Mouse (Mus musculus) heart, embryonic 11.5 days (tissue): ENCODE measurements around the gene Kiss1. TPM values are rescaled to one million over a fixed set of nuclear protein-coding genes. Genes with fewer than 3 reads are reported as not detected.
"Not testable (repeated sequence)": the region's sequence is repeated elsewhere in the genome, so short reads cannot be mapped to it uniquely, and the experiment has no call there.

ENCODE experiments used
- ATAC-seq: fragments of 200-750 bp; cut with Nextera tagmentation; replicated peaks from 2 replicates; pipeline ENCODE4 v1.8.0; 2017; ENCODE audit warnings: moderate library complexity; ENCODE audit not compliant: insufficient number of reproducible peaks, low FRiP score, low TSS enrichment
- H3K27ac ChIP-seq: fragments of 300-500 bp; sonication (generic); 2 replicates; pipeline ENCODE4 v1.5.1; 2014; ENCODE audit warnings: mild to moderate bottlenecking, low read depth, low read length
- H3K27me3 ChIP-seq: fragments of 300-500 bp; sonication (generic); 2 replicates; pipeline ENCODE4 v1.6.1; 2014; ENCODE audit warnings: mild to moderate bottlenecking, low read length, mixed read lengths; ENCODE audit not compliant: control insufficient read depth, insufficient read depth
- H3K36me3 ChIP-seq: fragments of 300-500 bp; sonication (generic); 2 replicates; pipeline ENCODE4 v1.6.1; 2014; ENCODE audit warnings: mild to moderate bottlenecking, low read length, moderate library complexity, mixed read lengths; ENCODE audit not compliant: control insufficient read depth, insufficient read depth
- H3K4me1 ChIP-seq: fragments of 300-500 bp; sonication (generic); 2 replicates; pipeline ENCODE4 v1.6.1; 2014; ENCODE audit warnings: low read length; ENCODE audit not compliant: control insufficient read depth, insufficient read depth
- H3K4me2 ChIP-seq: fragments of 300-500 bp; sonication (generic); 2 replicates; pipeline ENCODE4 v1.6.1; 2014; ENCODE audit warnings: mild to moderate bottlenecking, moderate library complexity
- H3K4me3 ChIP-seq: fragments of 300-500 bp; sonication (generic); 2 replicates; pipeline ENCODE4 v1.5.1; 2014; ENCODE audit warnings: low read depth, low read length
- H3K9ac ChIP-seq: fragments of 300-500 bp; sonication (generic); 2 replicates; pipeline ENCODE4 v1.6.1; 2014; ENCODE audit warnings: mild to moderate bottlenecking, low read depth, low read length, moderate library complexity
- H3K9me3 ChIP-seq: fragments of 300-500 bp; sonication (generic); replicated peaks from 2 replicates; pipeline ENCODE4 v1.6.1; 2016; ENCODE audit warnings: low read length; ENCODE audit not compliant: control insufficient read depth
- WGBS: fragments of 180-500 bp; shearing (Covaris S2); extraction: QIAGEN DNeasy Blood & Tissue Kit; methylation state at CpG from one replicate; pipeline ENCODE4 v1.1.7; 2014; ENCODE audit not compliant: insufficient replicate concordance; 5-methylcytosine and 5-hydroxymethylcytosine counted together
- polyA plus RNA-seq: library from polyadenylated mRNA; unstranded; fragments of >200 nt; fragmentation: Nextera tagmentation; extraction: Ambion mirVana; gene quantifications from 2 replicates; pipeline ENCODE4 v1.2.1, GENCODE M21; 2014

Gene Kiss1
- polyA plus RNA-seq, 1 experiment from 2014 or later, result not detected

- WGBS, result 58% methylated on average over 5 of the region's 5 CpGs
- no peaks in the 10 kb centered on the region; the same call in 1 of the 2 replicates for H3K4me1 ChIP-seq
- no peaks in the 10 kb centered on the region for H3K36me3 ChIP-seq
- no peak overlapping the region for H3K4me3 ChIP-seq
- H3K27ac ChIP-seq, result no peak overlapping the region
- ATAC-seq, result no peak
- H3K9ac ChIP-seq, result no peak overlapping the region
- no peak overlapping the region for H3K4me2 ChIP-seq
- peaks cover 35% of the 10 kb centered on the region for H3K27me3 ChIP-seq
- no peaks in the 10 kb centered on the region for H3K9me3 ChIP-seq
These were observed 5.4 kb downstream of the Kiss1 start for GRCm38 (mm10) chr1:133327094-133327493.

- no peaks in the 10 kb centered on the region for H3K9me3 ChIP-seq
- H3K4me3 ChIP-seq, result no peak overlapping the region
- peaks cover 35% of the 10 kb centered on the region for H3K27me3 ChIP-seq
- no peak for ATAC-seq
- WGBS, result 71% methylated on average over 6 of the region's 6 CpGs
- H3K36me3 ChIP-seq, result no peaks in the 10 kb centered on the region
- no peaks in the 10 kb centered on the region; the same call in 1 of the 2 replicates for H3K4me1 ChIP-seq
- no peak overlapping the region for H3K4me2 ChIP-seq
- no peak overlapping the region for H3K9ac ChIP-seq
- H3K27ac ChIP-seq, result no peak overlapping the region
These were observed 6.7 kb downstream of the Kiss1 start for GRCm38 (mm10) chr1:133328299-133328795.

GRCm38 (mm10) chr1:133328896-133329637 lies 7.4 kb downstream of the Kiss1 start:
- H3K9ac ChIP-seq, result no peak overlapping the region
- no peaks in the 10 kb centered on the region for H3K9me3 ChIP-seq
- H3K36me3 ChIP-seq, result no peaks in the 10 kb centered on the region
- H3K4me1 ChIP-seq, result no peaks in the 10 kb centered on the region; the same call in 1 of the 2 replicates
- H3K4me3 ChIP-seq, result peak overlapping the region; percentile 38
- H3K4me2 ChIP-seq, result peak overlapping the region; percentile 77
- peaks cover 35% of the 10 kb centered on the region for H3K27me3 ChIP-seq
- no peak for ATAC-seq
- H3K27ac ChIP-seq, result no peak overlapping the region
- 6% methylated on average over 34 of the region's 34 CpGs for WGBS

GRCm38 (mm10) chr1:133329638-133329964 lies 7.9 kb downstream of the Kiss1 start:
- Histone ChIP-seq H3K27me3 (peaks cover 35% of the 10 kb centered on the region), H3K36me3 (no peaks in the 10 kb centered on the region), H3K4me1 (no peaks in the 10 kb centered on the region; the same call in 1 of the 2 replicates), H3K4me3 (peak overlapping the region; percentile 38), H3K9ac (no peak overlapping the region), H3K9me3 (no peaks in the 10 kb centered on the region), H3K27ac (no peak overlapping the region), H3K4me2 (peak overlapping the region; percentile 77)
- ATAC-seq, result no peak
- 30% methylated on average over 7 of the region's 7 CpGs for WGBS

GRCm38 (mm10) chr1:133331142-133331541 lies 9.5 kb downstream of the Kiss1 start:
- H3K27ac ChIP-seq, result no peak overlapping the region
- WGBS, result 69% methylated on average over 3 of the region's 3 CpGs
- H3K4me2 ChIP-seq, result no peak overlapping the region
- H3K27me3 ChIP-seq, result peaks cover 35% of the 10 kb centered on the region
- ATAC-seq, result no peak
- no peaks in the 10 kb centered on the region; the same call in 1 of the 2 replicates for H3K4me1 ChIP-seq
- no peaks in the 10 kb centered on the region for H3K9me3 ChIP-seq
- no peak overlapping the region for H3K4me3 ChIP-seq
- H3K36me3 ChIP-seq, result no peaks in the 10 kb centered on the region
- no peak overlapping the region for H3K9ac ChIP-seq

- no peaks in the 10 kb centered on the region for H3K36me3 ChIP-seq
- no peak overlapping the region for H3K4me2 ChIP-seq
- no peaks in the 10 kb centered on the region for H3K9me3 ChIP-seq
- 83% methylated on average over 11 of the region's 11 CpGs for WGBS
- H3K27me3 ChIP-seq, result peaks cover 27% of the 10 kb centered on the region
- ATAC-seq, result no peak
- H3K4me1 ChIP-seq, result no peaks in the 10 kb centered on the region; the same call in 1 of the 2 replicates
- H3K9ac ChIP-seq, result no peak overlapping the region
- H3K4me3 ChIP-seq, result no peak overlapping the region
- H3K27ac ChIP-seq, result no peak overlapping the region
These were observed 11.2 kb downstream of the Kiss1 start for GRCm38 (mm10) chr1:133332656-133333430.

- H3K4me1 ChIP-seq, result no peaks in the 10 kb centered on the region; the same call in 1 of the 2 replicates
- no peak overlapping the region for H3K9ac ChIP-seq
- no peak overlapping the region for H3K4me3 ChIP-seq
- H3K27ac ChIP-seq, result no peak overlapping the region
- no peaks in the 10 kb centered on the region for H3K9me3 ChIP-seq
- WGBS, result 82% methylated on average over 6 of the region's 6 CpGs
- H3K27me3 ChIP-seq, result peaks cover 17% of the 10 kb centered on the region
- ATAC-seq, result no peak
- no peak overlapping the region for H3K4me2 ChIP-seq
- no peaks in the 10 kb centered on the region for H3K36me3 ChIP-seq
These were observed 12.3 kb downstream of the Kiss1 start for GRCm38 (mm10) chr1:133333937-133334336.

- not testable (repeated sequence) for ATAC-seq, H3K4me2 ChIP-seq, H3K36me3 ChIP-seq, H3K27ac ChIP-seq, H3K9ac ChIP-seq, H3K4me3 ChIP-seq, H3K4me1 ChIP-seq, H3K27me3 ChIP-seq, H3K9me3 ChIP-seq
- WGBS, result 50% methylated on average over 1 of the region's 1 CpGs
These were observed 18.7 kb downstream of the Kiss1 start for GRCm38 (mm10) chr1:133340403-133340802.
